Mouse (Mus musculus) mesoderm, embryonic 11.5 days (tissue): Measurements from ENCODE around the gene Abca5.

ENCODE experiments used
- DNase-seq: peaks from one replicate; pipeline ENCODE4 v3.0.0-alpha.2; 2012; ENCODE audit warnings: low read depth, low spot score

Abca5 gene

GRCm38 (mm10) chr11:110303411-110303810 lies 34.1 kb downstream of the Abca5 start:
- no peak for DNase-seq

DNA sequence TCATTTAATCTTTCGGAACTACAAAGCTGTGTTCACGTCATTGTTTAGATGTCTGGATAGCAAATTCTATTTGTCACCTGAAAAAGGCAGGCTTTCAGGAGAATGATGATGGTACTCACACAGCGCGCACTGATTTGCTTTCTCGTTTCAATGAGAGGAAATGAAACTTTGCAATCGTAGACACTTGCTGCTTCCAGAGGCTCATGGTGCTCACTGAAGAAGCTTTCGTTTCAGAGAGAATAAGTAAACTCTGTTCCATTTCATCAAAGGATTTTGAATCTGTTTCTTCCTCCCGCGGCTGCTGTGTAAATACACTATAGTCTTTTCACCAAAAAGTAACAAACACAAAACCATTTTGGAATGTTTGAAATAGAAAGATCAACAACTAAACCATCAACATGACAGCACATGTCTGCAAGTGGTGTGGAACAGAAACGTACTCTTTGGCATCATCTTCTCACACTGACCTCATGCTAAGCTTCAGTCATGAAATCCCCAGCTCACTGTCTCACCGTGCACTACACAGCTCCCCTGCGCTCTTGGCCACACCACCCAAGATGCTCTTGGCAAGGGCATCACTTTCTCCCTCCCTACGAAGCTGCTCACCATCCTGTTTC lies 39.5 kb downstream of the Abca5 start:
- DNase-seq = no peak

DNA sequence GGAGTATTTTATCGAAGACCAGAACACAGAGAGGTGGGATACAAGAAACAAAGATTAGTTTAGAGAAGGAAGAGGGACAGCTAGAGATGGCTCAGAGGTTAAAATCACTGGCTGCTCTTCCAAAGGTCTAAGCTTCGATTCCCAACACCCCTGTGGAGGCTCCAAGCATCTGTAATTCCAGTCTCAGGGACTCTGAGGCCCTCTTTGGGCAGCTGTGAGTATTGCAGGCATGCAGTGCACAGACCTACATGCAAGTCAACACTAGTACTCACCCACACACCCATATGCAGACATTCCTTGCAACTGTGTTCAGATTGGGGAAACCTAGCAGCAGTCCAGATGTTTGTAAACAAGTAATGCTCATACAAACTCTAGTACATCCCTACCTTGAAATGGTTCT lies 46.9 kb downstream of the Abca5 start:
- DNase-seq = no peak

GRCm38 (mm10) chr11:110288423-110288822 lies 49.1 kb downstream of the Abca5 start:
- no peak for DNase-seq

GRCm38 (mm10) chr11:110287694-110288093 lies 49.8 kb downstream of the Abca5 start:
- DNase-seq = no peak

DNA sequence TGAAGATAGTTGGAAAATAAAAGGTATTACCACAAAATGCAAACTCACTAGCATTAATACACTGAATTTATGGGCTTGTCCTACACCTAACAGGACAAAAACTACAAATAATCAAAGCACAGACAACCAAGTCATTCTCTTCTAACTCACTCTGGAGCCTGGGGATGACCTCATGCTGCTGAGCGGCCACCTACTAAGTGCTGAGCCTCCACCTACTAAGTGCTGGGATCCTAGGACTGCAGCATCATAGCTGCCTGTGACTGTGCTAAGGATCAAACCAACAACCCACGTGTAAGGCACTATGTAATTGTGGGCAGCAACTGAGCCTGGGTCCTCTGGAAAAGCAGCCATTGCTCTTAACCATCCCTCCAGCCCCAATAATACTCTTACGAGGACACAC lies 51.2 kb downstream of the Abca5 start:
- no peak for DNase-seq

GRCm38 (mm10) chr11:110284849-110285248 lies 52.7 kb downstream of the Abca5 start:
- DNase-seq = no peak

- DNase-seq = no peak
These were observed 53.2 kb downstream of the Abca5 start for GRCm38 (mm10) chr11:110284185-110284787.

DNA sequence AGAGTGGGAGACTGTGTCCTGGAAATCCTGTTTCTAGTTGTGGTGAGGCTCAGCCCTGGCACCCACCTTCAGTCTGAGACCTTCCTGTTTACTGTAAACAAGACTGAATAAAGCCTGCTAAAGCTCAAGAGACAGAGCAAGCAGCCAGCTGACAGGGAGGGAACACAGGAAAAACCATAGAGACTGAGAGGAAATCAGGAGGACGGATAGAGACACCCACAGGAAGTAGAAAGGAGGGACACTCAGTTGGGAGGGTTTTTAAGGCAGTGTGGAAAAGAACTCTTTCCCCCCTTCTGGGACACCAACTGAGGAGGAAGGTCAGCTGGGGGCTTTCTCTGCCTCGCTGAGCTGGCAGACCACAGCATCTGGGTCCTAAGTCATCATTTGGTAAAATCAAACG lies 62.7 kb downstream of the Abca5 start:
- no peak for DNase-seq

GRCm38 (mm10) chr11:110271745-110272144 lies 65.8 kb downstream of the Abca5 start:
- DNase-seq = peak; percentile 84

- DNase-seq = peak; percentile 84
These were observed 69.2 kb downstream of the Abca5 start for GRCm38 (mm10) chr11:110268244-110268844.

GRCm38 (mm10) chr11:110267232-110267631 lies 70.3 kb downstream of the Abca5 start:
- no peak for DNase-seq

DNA sequence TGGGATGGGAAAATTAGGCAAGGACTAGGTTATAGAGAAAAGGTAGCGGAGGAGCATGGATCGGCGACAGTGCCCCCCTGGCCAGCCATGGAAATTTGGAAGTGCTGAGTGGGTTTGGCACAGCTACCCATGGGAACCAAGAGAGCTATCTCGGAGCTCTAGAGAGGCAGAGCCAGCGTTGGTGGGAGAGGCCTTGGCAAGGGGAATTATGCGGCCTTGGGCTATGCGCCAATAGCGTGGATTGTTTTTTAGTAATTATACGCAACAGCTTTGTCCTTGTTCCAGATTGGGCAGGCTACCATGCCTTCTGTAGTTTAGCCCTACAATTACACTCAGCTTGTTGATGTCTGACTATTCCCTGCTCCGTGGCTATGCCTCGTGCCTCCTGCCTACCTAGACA lies 70.8 kb downstream of the Abca5 start:
- no peak for DNase-seq

DNA sequence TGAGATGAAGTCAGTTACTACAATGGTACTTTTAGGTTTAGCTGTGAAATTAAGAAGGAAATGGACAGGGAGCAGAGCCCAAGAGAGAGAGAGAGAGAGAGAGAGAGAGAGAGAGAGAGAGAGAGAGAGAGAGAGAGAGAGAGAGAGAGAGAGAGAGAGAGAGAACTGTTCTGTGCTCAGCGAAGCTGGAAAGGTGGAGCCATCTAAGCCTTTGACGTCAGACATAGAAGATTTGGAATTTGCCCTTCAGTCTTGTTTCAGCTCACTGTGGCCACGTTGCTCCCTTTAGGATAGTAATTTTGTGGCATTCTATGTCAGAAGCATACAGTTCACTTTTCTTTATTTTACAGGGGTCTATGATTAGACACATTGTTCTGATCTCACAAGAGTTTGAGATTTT lies 75.6 kb downstream of the Abca5 start:
- DNase-seq = no peak

GRCm38 (mm10) chr11:110257911-110258310 lies 79.6 kb downstream of the Abca5 start:
- no peak for DNase-seq

- no peak for DNase-seq
These were observed 80.5 kb downstream of the Abca5 start for GRCm38 (mm10) chr11:110257061-110257460.

- DNase-seq = no peak
These were observed 85.3 kb downstream of the Abca5 start for GRCm38 (mm10) chr11:110252256-110252655.

DNA sequence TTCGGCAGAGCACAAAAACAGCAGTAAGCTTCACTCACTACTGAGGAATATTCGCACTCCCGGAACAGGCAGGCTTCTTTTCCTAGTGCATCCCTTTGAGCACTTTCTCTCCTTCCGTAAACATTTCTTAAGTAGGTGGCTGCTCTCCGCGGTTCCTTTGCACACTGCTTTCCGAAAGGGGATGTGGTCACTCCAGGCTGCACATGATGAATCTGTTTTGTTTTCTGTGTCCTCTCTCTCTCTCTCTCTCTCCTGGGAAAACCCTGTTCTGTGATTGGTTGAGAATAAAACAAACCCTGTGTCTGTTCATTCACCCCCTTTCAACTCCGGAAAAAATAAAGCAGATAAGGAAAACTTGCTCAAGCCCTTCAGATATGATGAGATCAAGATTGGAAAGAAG lies 86.0 kb downstream of the Abca5 start, which contains the start of gene Abca6:
TSS of gene Abca6 (minus strand) at position 243 of the 400 bp plus-strand sequence.
- peak; percentile 27 for DNase-seq

GRCm38 (mm10) chr11:110244730-110245129 lies 92.8 kb downstream of the Abca5 start:
- no peak for DNase-seq

DNA sequence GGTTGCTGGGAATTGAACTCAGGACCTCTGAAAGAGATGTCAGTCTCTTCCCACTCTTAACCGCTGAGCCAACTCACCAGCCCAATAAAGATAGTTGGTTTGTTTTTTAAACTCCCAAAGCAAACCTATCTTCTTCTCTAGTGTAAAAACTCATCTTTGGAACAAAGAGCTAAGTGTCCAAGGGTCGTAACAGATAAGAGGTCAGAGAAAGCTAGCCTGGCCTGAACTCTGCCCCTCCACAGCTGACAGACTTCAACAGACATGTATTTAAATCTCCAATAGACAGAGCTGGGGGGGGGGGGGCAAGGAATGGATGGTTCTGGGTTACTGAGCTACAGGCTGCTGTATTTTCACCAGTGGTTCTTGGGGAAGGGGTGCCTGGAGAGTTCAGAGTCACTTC lies 100.0 kb downstream of the Abca5 start:
- no peak for DNase-seq

- DNase-seq = no peak
These were observed 104.5 kb downstream of the Abca5 start for GRCm38 (mm10) chr11:110232975-110233374.
